Mouse (Mus musculus) bone marrow macrophage, adult 2 months (primary cell): Measurements from ENCODE around the gene Mn1.

Experiments
- CTCF ChIP-seq: IDR thresholded peaks from 2 replicates; pipeline ENCODE4 v1.5.1; 2012; ENCODE audit warnings: low read depth, mild to moderate bottlenecking, low read length, moderate library complexity
- POLR2A ChIP-seq: IDR thresholded peaks from 2 replicates; pipeline ENCODE4 v1.6.1; 2012; ENCODE audit warnings: mild to moderate bottlenecking, low read depth, low read length, borderline replicate concordance

DNA sequence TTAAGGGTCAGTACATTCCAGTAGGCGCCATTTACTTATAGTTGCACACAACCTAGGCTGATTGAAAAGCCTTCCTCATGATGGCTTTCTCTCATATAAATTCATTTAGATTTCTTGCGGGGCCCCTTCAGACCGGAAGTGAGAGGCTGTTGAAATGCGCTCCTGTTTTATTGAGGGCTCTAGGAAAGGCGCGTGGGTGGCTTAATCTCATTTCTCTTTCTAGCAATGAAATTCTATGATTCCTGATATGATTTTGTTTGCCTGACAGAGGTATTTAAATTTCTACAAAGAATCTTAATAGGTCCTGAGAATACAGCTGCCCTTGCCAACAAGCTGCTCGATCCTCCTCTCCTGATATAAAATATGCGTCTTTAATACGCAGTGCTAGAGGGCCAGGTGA is 8.7 kb downstream of the Mn1 start:
- TF ChIP-seq CTCF, result no peak
- TF ChIP-seq POLR2A, result no peak
